Mouse (Mus musculus): ENCODE measurements around the gene Gm17402. TPM values are rescaled to one million over a fixed set of nuclear protein-coding genes. Genes with fewer than 3 reads are reported as not detected.

Gene Gm17402
- total and polyA plus RNA-seq, 2 experiments: not detected

- TF ChIP-seq POLR2A (IDR thresholded peaks at IDR 0.05; ENCODE audit: extremely low read depth, insufficient read depth, low read length) (no peak), CTCF (IDR thresholded peaks at IDR 0.05; ENCODE audit: low read depth, low read length) (no peak)
- H3K36me3 ChIP-seq (ENCODE audit: control insufficient read depth, insufficient read depth, low read length): no peaks in the 10 kb centered on the region
- no peaks in the 10 kb centered on the region for H3K79me2 ChIP-seq (ENCODE audit: control insufficient read depth, insufficient read depth, low read length)
- no peak overlapping the region for H3K9ac ChIP-seq (ENCODE audit: low read depth, low read length)
- 86% methylated on average over 7 of the region's 7 CpGs for WGBS
- H3K4me3 ChIP-seq (ENCODE audit: insufficient read depth, low read depth, low read length): no peak overlapping the region
- DNase-seq (ENCODE audit: extremely low read depth, low read depth, low spot score): no peak
- no peak overlapping the region for H3K27ac ChIP-seq (replicated peaks; ENCODE audit: insufficient read depth, low read depth, low read length)
- no peaks in the 10 kb centered on the region for H3K4me1 ChIP-seq (ENCODE audit: control insufficient read depth, insufficient read depth, low read length)
- H3K27me3 ChIP-seq (ENCODE audit: control insufficient read depth, insufficient read depth, low read length): no peaks in the 10 kb centered on the region
These were observed 34.0 kb downstream of the Gm17402 start for GRCm38 (mm10) chr3:67340921-67341320.

- Histone ChIP-seq H3K36me3 (ENCODE audit: control insufficient read depth, insufficient read depth, low read length) (no peaks in the 10 kb centered on the region), H3K4me1 (ENCODE audit: control insufficient read depth, insufficient read depth, low read length) (no peaks in the 10 kb centered on the region), H3K79me2 (ENCODE audit: control insufficient read depth, insufficient read depth, low read length) (no peaks in the 10 kb centered on the region), H3K9ac (ENCODE audit: low read depth, low read length) (no peak overlapping the region), H3K4me3 (ENCODE audit: insufficient read depth, low read depth, low read length) (no peak overlapping the region), H3K27me3 (ENCODE audit: control insufficient read depth, insufficient read depth, low read length) (no peaks in the 10 kb centered on the region), H3K27ac (replicated peaks; ENCODE audit: insufficient read depth, low read depth, low read length) (no peak overlapping the region)
- no peak for TF ChIP-seq CTCF (IDR thresholded peaks at IDR 0.05; ENCODE audit: low read depth, low read length)
- TF ChIP-seq POLR2A (IDR thresholded peaks at IDR 0.05; ENCODE audit: extremely low read depth, insufficient read depth, low read length): no peak
- DNase-seq (ENCODE audit: extremely low read depth, low read depth, low spot score): no peak
- WGBS: 73% methylated on average over 3 of the region's 3 CpGs
These were observed 35.4 kb downstream of the Gm17402 start for GRCm38 (mm10) chr3:67339558-67339957.

- no peaks in the 10 kb centered on the region for H3K27me3 ChIP-seq (ENCODE audit: control insufficient read depth, insufficient read depth, low read length)
- H3K36me3 ChIP-seq (ENCODE audit: control insufficient read depth, insufficient read depth, low read length): no peaks in the 10 kb centered on the region
- 37% methylated on average over 4 of the region's 4 CpGs for WGBS
- H3K4me1 ChIP-seq (ENCODE audit: control insufficient read depth, insufficient read depth, low read length): no peaks in the 10 kb centered on the region
- H3K27ac ChIP-seq (replicated peaks; ENCODE audit: insufficient read depth, low read depth, low read length): no peak overlapping the region
- no peak overlapping the region for H3K4me3 ChIP-seq (ENCODE audit: insufficient read depth, low read depth, low read length)
- no peaks in the 10 kb centered on the region for H3K79me2 ChIP-seq (ENCODE audit: control insufficient read depth, insufficient read depth, low read length)
- TF ChIP-seq POLR2A (IDR thresholded peaks at IDR 0.05; ENCODE audit: extremely low read depth, insufficient read depth, low read length): no peak
- TF ChIP-seq CTCF (IDR thresholded peaks at IDR 0.05; ENCODE audit: low read depth, low read length): no peak
- DNase-seq (ENCODE audit: extremely low read depth, low read depth, low spot score): peak; percentile 64
- H3K9ac ChIP-seq (ENCODE audit: low read depth, low read length): no peak overlapping the region
These were observed 52.5 kb downstream of the Gm17402 start for GRCm38 (mm10) chr3:67322422-67322821.

Other genes starting within 250 kb of the Gm17402 start
- gene Mlf1, start 1.1 kb downstream of the Gm17402 start, total RNA-seq (2014; rRNA removed): 0.20 and 0.55 TPM in 2 replicates
- gene Mlf1, start 1.1 kb downstream of the Gm17402 start, polyA plus RNA-seq (2012; rRNA removed): not detected in 2 replicates
- gene Gfm1, start 54.9 kb upstream of the Gm17402 start, total RNA-seq (2014; rRNA removed): 44.2 and 60.9 TPM in 2 replicates
- gene Gfm1, start 54.9 kb upstream of the Gm17402 start, polyA plus RNA-seq (2012; rRNA removed): 32.6 and 34.0 TPM in 2 replicates
- 0.09 and 0.74 TPM in 2 replicates for gene Lxn, start 88.8 kb upstream of the Gm17402 start, total RNA-seq (2014; rRNA removed)
- gene Lxn, start 88.8 kb upstream of the Gm17402 start, polyA plus RNA-seq (2012; rRNA removed): 2.8 TPM in 2 replicates
- gene Rarres1, start 140.4 kb upstream of the Gm17402 start, total RNA-seq (2014; rRNA removed): 22.8 and 62.7 TPM in 2 replicates
- 31.1 and 47.9 TPM in 2 replicates for gene Rarres1, start 140.4 kb upstream of the Gm17402 start, polyA plus RNA-seq (2012; rRNA removed)
- 86.1 and 99.3 TPM in 2 replicates for gene Mfsd1, start 207.6 kb upstream of the Gm17402 start, total RNA-seq (2014; rRNA removed)
- gene Mfsd1, start 207.6 kb upstream of the Gm17402 start, polyA plus RNA-seq (2012; rRNA removed): 60.3 and 66.1 TPM in 2 replicates

Measured in liver, adult 2 months (tissue).